Mouse (Mus musculus): ENCODE measurements around the gene Rnps1. TPM values are rescaled to one million over a fixed set of nuclear protein-coding genes. Genes with fewer than 3 reads are reported as not detected.

Rnps1 gene
- total RNA-seq, 2 experiments from 2014 or later = 60.3 to 60.5 TPM

- no peak for DNase-seq (ENCODE audit: low spot score)
- intact Hi-C loops (cut with DNase I) = no loop called here
Observed at GRCm38 (mm10) chr17:24463374-24464133, 49.2 kb downstream of the Rnps1 start.

GRCm38 (mm10) chr17:24468636-24469246 is 54.4 kb downstream of the Rnps1 start:
- intact Hi-C loops (cut with DNase I) = no loop called here
- DNase-seq (ENCODE audit: low spot score) = no peak

GRCm38 (mm10) chr17:24469336-24469909 is 55.1 kb downstream of the Rnps1 start:
- intact Hi-C loops (cut with DNase I) = no loop called here
- no peak for DNase-seq (ENCODE audit: low spot score)

- intact Hi-C loops (cut with DNase I) = no loop called here
- peak; percentile 98 for DNase-seq (ENCODE audit: low spot score)
Observed at GRCm38 (mm10) chr17:24469910-24470602, 55.7 kb downstream of the Rnps1 start, which contains the start of the genes E4f1 and Pgp. E4f1 (minus strand) TSS chr17:24470313. Pgp (plus strand) TSS chr17:24470392.

- intact Hi-C loops (cut with DNase I) = no loop called here
- no peak for DNase-seq (ENCODE audit: low spot score)
Observed at GRCm38 (mm10) chr17:24470701-24471527, 56.5 kb downstream of the Rnps1 start.

DNA sequence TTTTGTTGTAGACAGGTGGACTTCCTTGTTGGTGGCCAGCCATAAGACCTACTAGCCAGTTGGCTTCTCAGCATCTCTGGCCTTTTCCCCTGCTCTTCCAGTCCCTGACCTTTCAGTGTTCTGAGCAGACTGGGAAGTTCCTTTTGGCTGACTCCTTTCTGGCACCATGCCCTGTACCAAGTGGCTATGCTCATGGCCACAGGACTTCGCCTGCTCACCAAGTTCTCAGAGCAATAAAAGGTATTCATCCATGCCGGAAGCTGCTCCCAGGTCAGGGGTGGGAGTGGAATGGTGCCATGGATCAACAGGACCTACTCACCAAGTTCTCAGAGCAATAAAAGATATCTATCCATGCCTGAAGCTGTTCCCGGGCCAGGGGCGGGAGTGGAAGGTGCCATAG is 58.1 kb downstream of the Rnps1 start:
- DNase-seq (ENCODE audit: low spot score) = no peak
- intact Hi-C loops (cut with DNase I) = no loop called here

- intact Hi-C loops (cut with DNase I) = no loop called here
- DNase-seq (ENCODE audit: low spot score) = no peak
Observed at GRCm38 (mm10) chr17:24473612-24474275, 59.4 kb downstream of the Rnps1 start, which contains the start of gene Bricd5. Bricd5 (plus strand) TSS chr17:24473884.

GRCm38 (mm10) chr17:24474557-24474956 is 60.2 kb downstream of the Rnps1 start:
- intact Hi-C loops (cut with DNase I) = no loop called here
- DNase-seq (ENCODE audit: low spot score) = no peak

Other genes starting within 250 kb of the Rnps1 start
- gene Atp6v0c, start 244.9 kb upstream of the Rnps1 start, total RNA-seq (2021) = 100 to 1,000 TPM; 225 to 246 TPM
- gene Tbc1d24, start 209.0 kb upstream of the Rnps1 start, total RNA-seq (2021) = 1 to 10 TPM; 8.3 to 9.4 TPM
- gene Ntn3, start 205.0 kb upstream of the Rnps1 start, total RNA-seq (2021) = under 1 TPM; 0.64 to 0.73 TPM
- 1 to 10 TPM; 1.7 to 2.2 TPM for gene Tedc2, start 193.7 kb upstream of the Rnps1 start, total RNA-seq (2021)
- gene Ccnf, start 163.1 kb upstream of the Rnps1 start, total RNA-seq (2021) = 1 to 10 TPM; 1.1 to 1.2 TPM
- gene Abca17, start 63.5 kb upstream of the Rnps1 start, total RNA-seq (2021) = not detected
- gene Abca3, start 62.6 kb upstream of the Rnps1 start, total RNA-seq (2021) = 10 to 100 TPM; 12.8 to 13.1 TPM
- 100 to 1,000 TPM; 409 to 483 TPM for gene Eci1, start 12.1 kb downstream of the Rnps1 start, total RNA-seq (2021)
- 1 to 10 TPM in 1 of 2 experiments, under 1 TPM in 1; 0.78 to 1.2 TPM for gene Dnase1l2, start 28.5 kb downstream of the Rnps1 start, total RNA-seq (2021)
- gene E4f1, start 55.7 kb downstream of the Rnps1 start, total RNA-seq (2021) = 10 to 100 TPM; 11.1 to 11.4 TPM
- 10 to 100 TPM; 42.3 to 43.3 TPM for gene Pgp, start 55.8 kb downstream of the Rnps1 start, total RNA-seq (2021)
- not detected for gene Bricd5, start 59.3 kb downstream of the Rnps1 start, total RNA-seq (2021)
- gene Mlst8, start 64.5 kb downstream of the Rnps1 start, total RNA-seq (2021) = 10 to 100 TPM in 1 of 2 experiments, 1 to 10 TPM in 1; 9.4 to 11.3 TPM
- under 1 TPM; 0.14 to 0.39 TPM for gene Caskin1, start 74.0 kb downstream of the Rnps1 start, total RNA-seq (2021)
- gene Traf7, start 113.4 kb downstream of the Rnps1 start, total RNA-seq (2021) = 10 to 100 TPM; 43.6 to 54.1 TPM
- gene Rab26, start 119.6 kb downstream of the Rnps1 start, total RNA-seq (2021) = not detected
- 10 to 100 TPM; 41.2 to 50.6 TPM for gene Pkd1, start 135.3 kb downstream of the Rnps1 start, total RNA-seq (2021)
- 100 to 1,000 TPM in 1 of 2 experiments, 10 to 100 TPM in 1; 93.9 to 101 TPM for gene Tsc2, start 218.1 kb downstream of the Rnps1 start, total RNA-seq (2021)
- 1 to 10 TPM; 2.8 to 3.4 TPM for gene Nthl1, start 218.1 kb downstream of the Rnps1 start, total RNA-seq (2021)
- gene Slc9a3r2, start 235.8 kb downstream of the Rnps1 start, total RNA-seq (2021) = 100 to 1,000 TPM in 1 of 2 experiments, 10 to 100 TPM in 1; 96.0 to 135 TPM
- not detected for gene Npw, start 243.9 kb downstream of the Rnps1 start, total RNA-seq (2021)

Data from heart, postnatal 25 days (tissue).